Mouse (Mus musculus) lung, adult 18-20 months (tissue): Measurements from ENCODE around the gene Srf.
"Not testable (repeated sequence)": the region's sequence is repeated elsewhere in the genome, so short reads cannot be mapped to it uniquely, and the experiment has no call there.

Source experiments
- DNase-seq, 2 experiments: peaks; one replicate each; pipeline ENCODE4 v3.0.0; 2022; ENCODE audit warnings: mixed read lengths in 2 of 2

The Srf gene

GRCm38 (mm10) chr17:46555673-46556583 is at the start of gene Srf:
Gene Srf, minus strand, starts transcription at chr17:46556175.
- DNase-seq, result peak; percentile 99

GRCm38 (mm10) chr17:46605126-46605525 is 49.2 kb upstream of the Srf start:
- DNase-seq, result no peak

GRCm38 (mm10) chr17:46603229-46603628 is 47.3 kb upstream of the Srf start:
- no peak for DNase-seq

GRCm38 (mm10) chr17:46602212-46602611 is 46.2 kb upstream of the Srf start:
- peak in 1 of 2 experiments; percentile 44 for DNase-seq

- DNase-seq, result no peak
Measured at GRCm38 (mm10) chr17:46600569-46600968, 44.6 kb upstream of the Srf start.

GRCm38 (mm10) chr17:46598963-46599362 is 43.0 kb upstream of the Srf start:
- no peak for DNase-seq

GRCm38 (mm10) chr17:46597956-46598355 is 42.0 kb upstream of the Srf start:
- DNase-seq, result no peak

GRCm38 (mm10) chr17:46595336-46595735 is 39.4 kb upstream of the Srf start:
- DNase-seq, result no peak

- no peak for DNase-seq
Measured at GRCm38 (mm10) chr17:46594606-46595005, 38.6 kb upstream of the Srf start.

GRCm38 (mm10) chr17:46593124-46593523 is 37.1 kb upstream of the Srf start:
- DNase-seq, result peak; percentile 52 to 76

- DNase-seq, result peak; percentile 58 to 61
Measured at GRCm38 (mm10) chr17:46591406-46591805, 35.4 kb upstream of the Srf start.

- peak in 1 of 2 experiments; percentile 46 for DNase-seq
Measured at GRCm38 (mm10) chr17:46590439-46590838, 34.5 kb upstream of the Srf start.

GRCm38 (mm10) chr17:46589635-46590314 is 33.8 kb upstream of the Srf start:
- DNase-seq, result no peak

- no peak for DNase-seq
Measured at GRCm38 (mm10) chr17:46588913-46589312, 32.9 kb upstream of the Srf start.

GRCm38 (mm10) chr17:46588173-46588572 is 32.2 kb upstream of the Srf start:
- DNase-seq, result no peak

GRCm38 (mm10) chr17:46586327-46586726 is 30.4 kb upstream of the Srf start:
- no peak for DNase-seq

- no peak for DNase-seq
Measured at GRCm38 (mm10) chr17:46578650-46579049, 22.7 kb upstream of the Srf start.

- peak in 1 of 2 experiments; percentile 45 for DNase-seq
Measured at GRCm38 (mm10) chr17:46576070-46576469, 20.1 kb upstream of the Srf start.

GRCm38 (mm10) chr17:46574535-46574934 is 18.6 kb upstream of the Srf start:
- no peak for DNase-seq

GRCm38 (mm10) chr17:46571005-46571404 is 15.0 kb upstream of the Srf start:
- no peak for DNase-seq

GRCm38 (mm10) chr17:46559146-46559545 is 3.2 kb upstream of the Srf start:
- DNase-seq, result no peak

- no peak for DNase-seq
Measured at GRCm38 (mm10) chr17:46558151-46558550, 2.2 kb upstream of the Srf start.

GRCm38 (mm10) chr17:46557321-46557720 is 1.3 kb upstream of the Srf start:
- DNase-seq, result not testable (repeated sequence)

GRCm38 (mm10) chr17:46556584-46556945 is 590 bp upstream of the Srf start:
- DNase-seq, result peak in 1 of 2 experiments; percentile 34
